Mouse (Mus musculus) liver, adult 2 months (tissue): Measurements from ENCODE around the gene Klhl11.

Experiments
- CTCF ChIP-seq: fragments of 200-500 bp; IDR thresholded peaks from 2 replicates; pipeline ENCODE4 v1.5.1; 2011; ENCODE audit warnings: low read depth, low read length, control low read depth
- POLR2A ChIP-seq: fragments of 200-500 bp; IDR thresholded peaks from 2 replicates; pipeline ENCODE4 v1.6.1; 2011; ENCODE audit warnings: low read length, control low read depth; ENCODE audit not compliant: insufficient read depth; ENCODE audit errors: extremely low read depth

GRCm38 (mm10) chr11:100426820-100427219 is 45.7 kb downstream of the Klhl11 start:
- TF ChIP-seq CTCF (no peak), POLR2A (no peak)
